Mouse (Mus musculus) testis, postnatal 10 days (tissue): ENCODE measurements at regions not wholly inside any gene's neighbourhood (a gene's known extent, or its start where the extent isn't known, plus 50 kb on each side); places are given as distances from the start of the nearest gene placed in this dataset.
"Not testable (repeated sequence)": the region's sequence is repeated elsewhere in the genome, so short reads cannot be mapped to it uniquely, and the experiment has no call there.

Experiments
- DNase-seq: peaks from one replicate; pipeline ENCODE4 v3.0.0; 2021; ENCODE audit warnings: low spot score

GRCm38 (mm10) chr13:82058872-82059271 is 276.0 kb downstream of the Cetn3 start:
- no peak for DNase-seq

- DNase-seq, result peak; percentile 62
These were observed 276.6 kb downstream of the Cetn3 start for GRCm38 (mm10) chr13:82059498-82059897.

DNA sequence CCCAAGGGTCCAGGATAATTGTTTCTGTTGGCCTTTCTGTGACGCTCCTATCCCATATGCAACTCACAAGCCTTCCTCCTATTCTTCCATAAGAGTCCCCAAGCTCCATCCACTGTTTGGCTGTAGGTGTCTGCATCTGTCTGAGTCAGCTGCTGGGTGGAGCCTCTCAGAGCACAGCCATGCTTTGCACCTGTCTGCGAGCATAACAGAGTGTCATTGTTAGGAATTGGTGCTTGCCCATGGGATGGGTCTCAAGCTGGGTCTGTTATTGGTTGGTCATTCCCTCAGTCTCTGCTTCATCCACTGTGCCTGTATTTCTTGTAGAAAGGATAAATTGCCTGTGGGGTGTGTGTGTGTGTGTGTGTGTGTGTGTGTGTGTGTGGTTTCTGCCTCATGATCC is 281.0 kb downstream of the Cetn3 start:
- not testable (repeated sequence) for DNase-seq

DNA sequence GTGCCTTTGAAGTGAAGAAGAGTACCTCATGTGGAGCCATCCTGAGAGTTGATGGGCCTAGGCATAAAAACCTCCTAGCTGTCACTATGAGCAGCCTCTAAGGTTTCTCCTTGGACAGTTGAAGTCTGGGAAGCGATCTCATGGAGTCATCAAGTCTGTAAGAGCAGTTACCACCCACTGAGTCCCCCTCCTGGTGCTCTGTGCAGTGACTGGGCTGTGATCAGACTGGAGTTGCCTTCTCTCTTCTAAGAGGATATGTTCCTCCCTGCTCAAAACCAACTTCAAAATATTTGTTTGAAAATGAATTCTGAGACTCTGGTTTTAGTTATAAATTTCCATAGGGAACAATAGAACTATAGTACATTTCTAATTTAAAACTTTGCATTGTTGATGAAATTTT is 283.3 kb downstream of the Cetn3 start:
- DNase-seq, result no peak

- DNase-seq, result no peak
These were observed 283.9 kb downstream of the Cetn3 start for GRCm38 (mm10) chr13:82066674-82067270.

- DNase-seq, result no peak
These were observed 289.6 kb downstream of the Cetn3 start for GRCm38 (mm10) chr13:82072449-82072848.

DNA sequence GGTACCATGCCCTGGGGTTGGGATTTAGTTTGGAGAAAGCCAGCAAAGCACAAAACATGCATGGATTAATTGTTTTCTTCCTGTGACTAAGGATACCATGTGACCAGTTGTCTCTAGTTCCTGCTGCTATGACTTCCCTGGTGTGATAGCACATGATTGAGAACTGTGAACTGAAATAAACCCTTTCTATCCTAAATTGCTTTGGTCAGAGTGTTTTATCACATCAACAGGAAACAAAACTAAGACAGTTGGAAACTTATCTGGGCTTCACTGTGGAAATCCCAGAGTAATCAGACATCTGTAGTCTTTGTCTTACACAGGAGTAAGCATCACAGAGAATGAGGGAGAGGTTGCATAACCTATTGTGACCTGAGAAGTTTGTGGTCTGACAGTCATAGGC is 290.5 kb downstream of the Cetn3 start:
- DNase-seq, result no peak

- DNase-seq, result no peak
These were observed 298.5 kb downstream of the Cetn3 start for GRCm38 (mm10) chr13:82081375-82081774.

- DNase-seq, result no peak
These were observed 304.8 kb downstream of the Cetn3 start for GRCm38 (mm10) chr13:82087635-82088034.

GRCm38 (mm10) chr13:82092186-82092585 is 309.3 kb downstream of the Cetn3 start:
- DNase-seq, result peak; percentile 49

DNA sequence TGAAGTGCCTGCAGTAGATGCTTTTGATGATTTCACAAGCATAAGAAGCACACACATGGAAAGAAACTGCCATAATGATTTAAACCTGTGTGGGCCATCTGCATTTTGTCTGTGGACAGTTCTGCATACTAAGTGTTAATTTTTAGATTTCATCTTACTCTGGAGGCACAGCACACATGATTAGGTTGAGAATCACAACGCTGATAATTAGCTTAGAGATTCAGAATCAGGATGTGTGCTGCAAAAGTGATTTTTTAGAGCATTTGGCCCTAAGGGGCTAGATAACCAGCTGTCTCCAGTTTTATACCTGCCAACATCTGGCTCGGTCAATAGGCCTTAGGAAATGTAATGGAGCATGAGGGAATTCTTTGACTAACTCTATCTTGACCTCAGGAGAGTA is 323.2 kb downstream of the Cetn3 start:
- DNase-seq, result no peak

- no peak for DNase-seq
These were observed 347.2 kb downstream of the Cetn3 start for GRCm38 (mm10) chr13:82129777-82130735.
